Mouse (Mus musculus) ES-Bruce4 (cell line): ENCODE data around the gene Gm42957.

Source experiments
- CTCF ChIP-seq: IDR thresholded peaks from one replicate; pipeline ENCODE4 v1.8.1; 2011; ENCODE audit warnings: low read depth, low read length
- EP300 ChIP-seq: IDR thresholded peaks from 2 replicates; pipeline ENCODE4 v1.6.1; 2011; ENCODE audit warnings: low read depth, low read length; ENCODE audit not compliant: insufficient read depth
- POLR2A ChIP-seq: IDR thresholded peaks from one replicate; pipeline ENCODE4 v1.8.1; 2011; ENCODE audit warnings: low read length; ENCODE audit not compliant: insufficient read depth

DNA sequence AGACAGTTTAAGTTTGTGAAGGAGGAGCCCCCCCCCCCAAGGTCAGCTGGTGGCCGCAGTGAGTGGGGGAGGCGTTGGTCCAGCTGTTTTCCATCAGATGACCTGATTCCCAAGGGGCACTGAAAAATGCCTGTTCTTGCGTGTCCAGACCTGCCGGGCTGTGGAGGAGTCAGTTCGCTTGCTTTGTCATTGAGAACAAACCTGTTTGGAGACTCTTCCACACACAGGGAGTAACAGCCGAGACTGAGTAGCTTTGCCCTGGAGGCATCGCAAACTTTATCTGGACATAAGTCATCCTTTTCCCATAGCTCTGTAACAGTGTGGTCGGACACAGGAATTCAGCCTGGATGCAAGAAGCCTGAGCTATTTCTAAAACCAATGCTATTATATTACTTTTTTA lies 39.2 kb downstream of the Gm42957 start:
- TF ChIP-seq CTCF: no peak
- no peak for TF ChIP-seq POLR2A
- TF ChIP-seq EP300: peak; percentile 96
